Mouse (Mus musculus) urinary bladder, postnatal 4 days (tissue): ENCODE data around the gene Rptor.
A peak's percentile ranks its signal among the peaks of the same experiment; 100 is the strongest.

Experiments used
- DNase-seq, 2 experiments: peaks; one replicate each; pipeline ENCODE4 v3.0.0; 2021 to 2022; ENCODE audit warnings: low spot score in 2 of 2

Gene Rptor

GRCm38 (mm10) chr11:119907006-119907650 is 304.4 kb downstream of the Rptor start:
- DNase-seq = no peak

- no peak for DNase-seq
Measured at GRCm38 (mm10) chr11:119907711-119908110, 305.0 kb downstream of the Rptor start.

GRCm38 (mm10) chr11:119909436-119909835 is 306.7 kb downstream of the Rptor start:
- peak; percentile 55 to 76 for DNase-seq

- no peak for DNase-seq
Measured at GRCm38 (mm10) chr11:119912845-119913244, 310.1 kb downstream of the Rptor start.

GRCm38 (mm10) chr11:119913291-119913934 is 310.7 kb downstream of the Rptor start, which contains the start of gene Chmp6:
Chmp6 (plus strand) TSS chr11:119913441.
- DNase-seq = peak; percentile 87 to 92

- no peak for DNase-seq
Measured at GRCm38 (mm10) chr11:119913935-119914314, 311.2 kb downstream of the Rptor start.

- no peak for DNase-seq
Measured at GRCm38 (mm10) chr11:119914381-119914780, 311.7 kb downstream of the Rptor start.

GRCm38 (mm10) chr11:119915666-119916065 is 313.0 kb downstream of the Rptor start:
- DNase-seq = no peak

GRCm38 (mm10) chr11:119916102-119916790 is 313.5 kb downstream of the Rptor start:
- DNase-seq = no peak

- no peak for DNase-seq
Measured at GRCm38 (mm10) chr11:119916834-119917469, 314.2 kb downstream of the Rptor start.

- DNase-seq = no peak
Measured at GRCm38 (mm10) chr11:119918521-119918920, 315.8 kb downstream of the Rptor start.

- DNase-seq = no peak
Measured at GRCm38 (mm10) chr11:119919432-119919831, 316.7 kb downstream of the Rptor start.

- peak; percentile 65 to 83 for DNase-seq
Measured at GRCm38 (mm10) chr11:119919897-119920296, 317.2 kb downstream of the Rptor start.

GRCm38 (mm10) chr11:119920668-119921067 is 318.0 kb downstream of the Rptor start:
- DNase-seq = no peak

- no peak for DNase-seq
Measured at GRCm38 (mm10) chr11:119925176-119925575, 322.5 kb downstream of the Rptor start.

GRCm38 (mm10) chr11:119926762-119927161 is 324.1 kb downstream of the Rptor start:
- DNase-seq = no peak

GRCm38 (mm10) chr11:119928023-119928681 is 325.4 kb downstream of the Rptor start:
- DNase-seq = no peak

GRCm38 (mm10) chr11:119929603-119930265 is 327.0 kb downstream of the Rptor start:
- no peak for DNase-seq

GRCm38 (mm10) chr11:119931809-119932208 is 329.1 kb downstream of the Rptor start:
- DNase-seq = no peak

- no peak for DNase-seq
Measured at GRCm38 (mm10) chr11:119933142-119933541, 330.4 kb downstream of the Rptor start.
